Mouse (Mus musculus) ES-CJ7 (cell line): ENCODE data around the gene Isoc2b.
"Not testable (repeated sequence)": the region's sequence is repeated elsewhere in the genome, so short reads cannot be mapped to it uniquely, and the experiment has no call there.

Experiments
- DNase-seq: peaks from one replicate; pipeline ENCODE4 v3.0.0; 2011; ENCODE audit warnings: low read depth, low spot score

Gene Isoc2b

DNA sequence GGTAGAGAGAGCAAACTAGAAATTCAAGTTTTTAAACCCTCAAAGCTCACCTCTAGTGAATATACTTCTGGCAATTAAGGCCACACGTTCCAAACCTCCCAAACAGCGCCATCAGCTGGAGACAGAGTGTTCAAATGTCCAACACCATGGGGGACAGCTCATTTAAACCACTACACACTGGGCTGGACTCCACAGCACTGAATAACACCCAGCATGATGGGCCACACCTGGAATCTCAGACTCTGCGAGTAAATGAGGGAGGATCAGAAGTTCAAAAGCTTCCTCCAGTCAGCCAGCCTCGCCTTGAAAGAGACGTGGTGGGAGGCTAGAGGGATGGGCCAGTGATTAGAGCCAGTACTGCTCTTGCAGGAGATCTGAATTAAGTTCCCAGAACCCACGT is at the start of gene Isoc2b:
Gene Isoc2b (minus strand): TSS at position 126 of the 400 bp plus-strand sequence.
- DNase-seq: peak; percentile 72

GRCm38 (mm10) chr7:4919096-4919495 is 49.0 kb upstream of the Isoc2b start:
- no peak for DNase-seq

- DNase-seq: no peak
Measured at GRCm38 (mm10) chr7:4918681-4919080, 48.6 kb upstream of the Isoc2b start.

- DNase-seq: no peak
Measured at GRCm38 (mm10) chr7:4917494-4917893, 47.4 kb upstream of the Isoc2b start.

- no peak for DNase-seq
Measured at GRCm38 (mm10) chr7:4915669-4916416, 45.8 kb upstream of the Isoc2b start.

DNA sequence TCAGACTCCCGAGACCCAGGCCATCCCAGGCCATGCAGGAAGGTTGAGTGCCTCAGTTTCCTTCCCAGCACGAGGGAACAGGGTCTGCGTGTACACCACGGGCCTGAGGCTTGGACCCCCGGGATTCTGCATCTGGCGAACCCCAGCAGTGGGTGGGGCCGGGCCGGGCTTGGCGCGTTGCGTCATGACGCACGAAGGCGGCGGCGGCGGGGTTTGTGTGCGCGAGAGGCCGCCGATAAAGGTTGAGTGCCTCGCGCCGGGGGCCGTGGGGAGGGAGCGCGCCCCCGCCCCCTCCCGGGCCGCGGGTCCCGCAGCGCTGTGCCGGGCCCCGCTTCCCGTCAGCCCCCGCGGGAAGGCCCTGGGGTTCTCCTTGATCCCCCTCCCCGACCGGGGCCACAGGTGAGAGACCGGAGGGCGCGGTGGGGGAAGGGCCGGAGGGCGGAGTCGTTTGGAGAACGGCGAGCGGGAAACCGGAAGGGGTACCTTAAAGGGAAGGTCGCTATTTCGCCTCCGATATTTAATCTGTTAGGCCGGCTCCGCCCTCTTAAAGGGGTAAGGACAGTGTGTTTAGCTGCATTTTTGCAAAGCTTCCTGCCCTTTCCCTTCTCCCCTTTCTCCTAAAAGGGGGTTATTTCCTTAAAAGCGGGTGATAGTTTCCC is 45.1 kb upstream of the Isoc2b start, which contains the start of gene Zfp628:
Gene Zfp628 (plus strand): TSS at position 211 of the 659 bp plus-strand sequence.
- DNase-seq: peak; percentile 93

- peak; percentile 98 for DNase-seq
Measured at GRCm38 (mm10) chr7:4912248-4912647, 42.2 kb upstream of the Isoc2b start.

GRCm38 (mm10) chr7:4911561-4911960 is 41.5 kb upstream of the Isoc2b start:
- peak; percentile 89 for DNase-seq

DNA sequence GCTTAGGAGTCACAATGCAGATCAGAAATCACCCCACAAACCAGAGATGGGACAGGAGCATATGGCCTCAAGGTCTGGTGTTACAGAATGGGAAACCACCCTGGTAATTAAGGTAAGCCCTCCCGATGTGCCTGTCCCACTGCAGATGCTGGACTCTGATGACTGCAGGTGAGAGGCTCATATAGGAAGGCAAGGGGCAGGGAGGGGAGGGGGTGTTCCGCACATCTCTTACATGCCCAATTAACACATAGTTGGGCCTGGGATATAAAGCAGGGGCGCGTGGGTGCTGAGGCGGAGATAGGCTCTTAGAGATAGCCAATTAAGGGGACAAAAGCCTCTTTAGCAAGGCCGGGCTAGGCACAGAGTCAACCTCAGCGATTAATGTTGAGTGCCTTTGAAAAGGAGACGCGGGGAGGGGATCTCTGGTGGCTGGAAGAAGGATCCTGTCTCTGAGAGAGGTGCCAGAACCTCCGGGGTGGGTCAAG is 36.5 kb upstream of the Isoc2b start, which contains the start of gene Gm36210:
Gene Gm36210 (minus strand): TSS at position 51 of the 485 bp plus-strand sequence.
- no peak for DNase-seq

DNA sequence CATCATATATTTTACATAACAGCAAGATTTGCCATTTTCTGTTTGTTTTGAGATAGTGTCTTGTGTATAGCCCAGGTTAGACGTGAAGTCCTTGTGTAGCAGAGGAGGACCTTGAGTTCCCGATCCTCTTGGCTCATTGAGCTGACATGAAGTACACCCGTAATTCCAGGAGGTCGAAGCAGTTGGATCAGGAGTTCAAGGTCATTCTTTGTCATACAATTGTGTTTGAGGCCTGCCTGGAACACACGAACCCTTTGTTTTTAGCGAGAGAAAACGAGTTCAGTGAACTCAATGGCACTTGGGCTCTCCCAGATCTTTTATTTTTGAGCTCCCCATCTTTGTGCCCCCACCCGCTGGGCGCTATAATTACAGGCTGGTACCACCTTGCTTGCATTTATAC is 32.3 kb upstream of the Isoc2b start:
- DNase-seq: peak; percentile 94

DNA sequence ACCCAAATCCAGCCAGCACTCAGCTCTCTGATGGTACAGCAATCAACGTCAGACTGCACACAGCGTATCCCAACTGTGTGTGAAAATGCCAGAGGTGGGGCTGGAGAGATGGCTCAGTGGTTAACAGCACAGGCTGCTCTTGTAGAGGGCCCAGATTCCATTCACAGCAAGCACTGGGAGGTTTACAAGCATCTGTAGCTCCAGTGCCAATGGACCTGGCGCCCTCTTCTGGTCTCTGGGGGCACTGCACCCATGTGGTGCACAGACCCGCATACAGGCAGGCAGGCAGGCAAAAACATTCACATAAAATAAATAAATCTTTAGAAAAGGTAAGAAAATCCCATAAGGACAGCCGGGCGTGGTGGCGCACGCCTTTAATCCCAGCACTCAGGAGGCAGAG is 31.1 kb upstream of the Isoc2b start:
- DNase-seq: peak; percentile 94

DNA sequence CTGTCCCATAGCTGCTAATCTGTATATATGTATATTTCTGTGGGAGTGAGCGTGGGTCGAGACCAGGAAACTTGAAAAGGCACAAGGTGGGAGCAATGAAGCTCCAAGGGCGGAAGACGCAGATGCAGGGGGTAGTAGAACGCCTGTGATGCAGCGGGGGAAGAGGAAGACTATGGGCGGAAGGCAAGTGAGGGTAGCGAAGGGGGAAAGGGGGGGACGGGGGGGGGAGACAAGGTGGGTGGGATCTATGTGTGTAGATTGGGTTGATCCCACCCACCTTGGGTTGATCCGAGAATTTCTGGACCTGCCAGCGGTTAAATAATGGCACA is 30.4 kb upstream of the Isoc2b start:
- no peak for DNase-seq

- DNase-seq: no peak
Measured at GRCm38 (mm10) chr7:4899649-4900522, 29.8 kb upstream of the Isoc2b start.

- DNase-seq: no peak
Measured at GRCm38 (mm10) chr7:4898851-4899648, 29.0 kb upstream of the Isoc2b start.

- DNase-seq: peak; percentile 86
Measured at GRCm38 (mm10) chr7:4895186-4895585, 25.1 kb upstream of the Isoc2b start.

- no peak for DNase-seq
Measured at GRCm38 (mm10) chr7:4886680-4887079, 16.6 kb upstream of the Isoc2b start.

- DNase-seq: not testable (repeated sequence)
Measured at GRCm38 (mm10) chr7:4879036-4879435, 9.0 kb upstream of the Isoc2b start.

- no peak for DNase-seq
Measured at GRCm38 (mm10) chr7:4878186-4878585, 8.1 kb upstream of the Isoc2b start.

- DNase-seq: no peak
Measured at GRCm38 (mm10) chr7:4877226-4877625, 7.2 kb upstream of the Isoc2b start.

DNA sequence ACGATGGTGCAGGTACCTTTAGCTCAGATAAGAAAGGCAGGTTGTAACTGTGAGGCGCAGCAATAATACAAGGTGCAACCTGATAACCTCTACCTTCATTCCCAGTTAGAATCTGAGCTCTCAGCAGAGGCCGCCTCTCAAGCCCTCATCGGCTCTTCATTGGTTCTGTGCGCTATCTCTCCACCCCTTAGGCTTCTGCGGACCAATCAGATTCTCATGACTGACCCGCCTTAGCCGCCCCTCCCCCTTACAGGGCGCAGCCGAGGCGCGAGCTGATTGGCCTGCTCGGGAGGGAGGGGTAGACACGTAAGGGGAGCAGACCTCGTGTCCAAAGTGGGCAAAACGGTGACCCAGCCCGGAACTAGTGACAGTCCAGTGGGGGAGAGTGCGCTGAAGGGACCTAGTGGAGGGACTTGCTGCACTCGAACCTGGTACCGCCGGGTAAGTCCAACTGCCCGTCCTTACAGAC is 6.7 kb upstream of the Isoc2b start, which contains the start of gene Isoc2a:
Gene Isoc2a (plus strand): TSS at position 401 of the 469 bp plus-strand sequence.
- DNase-seq: peak; percentile 96

DNA sequence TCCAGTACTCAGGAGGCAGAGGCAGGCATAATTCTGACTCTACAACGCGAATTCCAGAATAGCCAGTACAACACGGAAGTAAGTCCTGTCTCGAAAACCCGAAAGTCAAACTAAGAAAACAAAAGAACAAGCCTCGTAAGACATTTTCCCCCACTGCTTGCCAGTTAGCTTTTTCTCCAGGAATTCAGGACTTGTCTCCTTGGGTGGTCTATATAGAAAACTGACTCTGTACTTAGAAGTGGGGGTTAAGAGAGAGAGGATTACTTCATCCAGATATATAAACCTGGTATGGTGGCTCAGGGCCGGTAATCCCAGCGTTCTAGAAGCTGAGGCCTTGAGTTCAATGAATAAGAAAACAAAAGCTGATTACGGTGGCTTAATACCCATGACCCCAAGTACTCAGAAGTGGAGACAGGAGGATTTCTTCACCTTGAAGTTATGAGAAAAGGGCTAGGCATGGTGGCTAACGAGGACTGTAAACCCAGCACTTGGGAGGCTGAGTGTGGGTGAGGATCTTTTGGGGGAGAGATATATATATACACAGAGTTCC is 3.4 kb downstream of the Isoc2b start:
- no peak for DNase-seq
